Mouse (Mus musculus): ENCODE measurements around the gene Zar1. TPM values are rescaled to one million over a fixed set of nuclear protein-coding genes. Genes with fewer than 3 reads are reported as not detected.
"Not testable (repeated sequence)": the region's sequence is repeated elsewhere in the genome, so short reads cannot be mapped to it uniquely, and the experiment has no call there.

Zar1 gene
- polyA plus RNA-seq, 1 experiment from 2014 or later = not detected

DNA sequence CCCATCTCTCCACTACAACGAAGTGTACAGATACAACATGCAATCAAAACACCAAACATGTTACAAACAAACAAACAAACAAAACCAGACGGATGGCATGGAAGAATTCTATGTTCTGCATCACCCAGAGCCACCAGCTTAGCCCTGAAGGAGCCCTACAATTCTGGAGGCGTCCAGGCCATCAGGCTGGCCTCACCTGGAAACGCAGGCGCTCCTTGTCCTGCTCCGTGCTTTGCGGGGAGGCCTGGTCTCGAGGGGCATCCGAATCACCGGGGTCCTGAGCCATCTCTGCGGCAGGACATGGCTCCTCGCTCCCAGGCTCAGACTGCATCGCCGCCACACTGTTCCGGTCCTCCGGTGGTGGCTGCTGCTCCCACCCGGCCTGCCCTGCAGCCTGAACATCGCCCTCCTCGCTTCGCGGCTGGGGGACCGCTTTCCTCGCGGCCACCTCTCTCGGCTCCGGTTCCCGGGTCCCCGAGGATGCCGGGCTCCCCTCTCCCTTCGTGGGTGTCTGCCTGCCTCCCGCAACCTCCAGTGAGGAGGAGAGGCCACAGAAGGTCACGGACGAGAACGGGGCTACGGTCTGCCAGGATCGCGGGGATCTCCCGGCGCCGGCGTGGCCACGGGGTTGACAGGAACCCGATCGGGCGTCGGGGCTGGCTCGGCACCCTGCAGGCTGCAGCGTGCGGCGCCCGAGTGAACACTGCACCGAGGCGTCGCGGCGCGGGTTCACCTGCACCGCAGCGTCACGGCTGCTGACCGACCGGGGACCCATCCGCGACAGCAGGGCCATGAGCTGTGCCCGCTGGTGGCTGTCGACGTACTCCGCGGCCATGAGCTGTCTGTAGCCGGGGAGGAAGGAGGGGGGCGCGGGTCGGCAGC lies 725 bp downstream of the Zar1 start:
- 5% methylated on average over 57 of the region's 73 CpGs for WGBS
- not testable (repeated sequence) for H3K27ac ChIP-seq (ENCODE audit: low read length); H3K27me3 ChIP-seq (ENCODE audit: control insufficient read depth, insufficient read depth, low read length); H3K4me1 ChIP-seq (ENCODE audit: control insufficient read depth, insufficient read depth, low read length); H3K9me3 ChIP-seq (ENCODE audit: control insufficient read depth, low read depth, low read length); H3K36me3 ChIP-seq (ENCODE audit: control insufficient read depth, insufficient read depth, low read length)
- 0 out of 2 replicates have a peak overlapping the region, but pooled peaks have one; percentile 22 for H3K9ac ChIP-seq (replicated peaks; ENCODE audit: low read depth, low read length)
- peak; percentile 42; the same call in 1 of the 2 replicates for ATAC-seq (ENCODE audit: insufficient number of reproducible peaks, insufficient read depth, low FRiP score, low read depth)
- peak overlapping the region; percentile 36 for H3K4me3 ChIP-seq (ENCODE audit: low read depth, low read length)
- peak overlapping the region; percentile 71 for H3K4me2 ChIP-seq (replicated peaks; ENCODE audit: low read depth, low read length)

GRCm38 (mm10) chr5:72579599-72579998 lies 1.5 kb downstream of the Zar1 start:
- H3K4me2 ChIP-seq (replicated peaks; ENCODE audit: low read depth, low read length); H3K4me3 ChIP-seq (ENCODE audit: low read depth, low read length); H3K4me1 ChIP-seq (ENCODE audit: control insufficient read depth, insufficient read depth, low read length); H3K36me3 ChIP-seq (ENCODE audit: control insufficient read depth, insufficient read depth, low read length); ATAC-seq (ENCODE audit: insufficient number of reproducible peaks, insufficient read depth, low FRiP score, low read depth); H3K9ac ChIP-seq (replicated peaks; ENCODE audit: low read depth, low read length); H3K9me3 ChIP-seq (ENCODE audit: control insufficient read depth, low read depth, low read length); H3K27me3 ChIP-seq (ENCODE audit: control insufficient read depth, insufficient read depth, low read length); H3K27ac ChIP-seq (ENCODE audit: low read length): not testable (repeated sequence)
- WGBS = 56% methylated on average over 10 of the region's 10 CpGs

DNA sequence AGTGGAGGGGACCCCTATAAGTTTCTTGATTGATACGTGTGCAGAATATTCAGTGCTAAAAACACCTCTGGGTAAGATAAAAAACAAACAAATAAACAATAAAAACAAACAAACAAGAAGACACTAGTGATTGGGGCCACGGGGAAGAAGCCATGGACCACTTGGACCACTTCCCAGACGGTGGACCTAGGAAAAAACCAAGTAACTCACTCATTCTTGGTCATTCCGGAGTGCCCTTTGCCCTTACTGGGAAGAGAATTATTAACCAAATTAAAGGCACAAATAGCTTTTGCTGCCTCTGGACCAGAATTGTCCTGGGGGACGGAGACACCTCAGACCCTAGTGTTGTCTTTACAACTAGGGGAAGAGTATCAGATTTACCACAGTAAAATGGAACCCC lies 15.4 kb downstream of the Zar1 start:
- H3K27me3 ChIP-seq (ENCODE audit: control insufficient read depth, insufficient read depth, low read length) = no peaks in the 10 kb centered on the region
- no peaks in the 10 kb centered on the region for H3K4me1 ChIP-seq (ENCODE audit: control insufficient read depth, insufficient read depth, low read length)
- H3K4me3 ChIP-seq (ENCODE audit: low read depth, low read length) = no peak overlapping the region
- no peak for ATAC-seq (ENCODE audit: insufficient number of reproducible peaks, insufficient read depth, low FRiP score, low read depth)
- WGBS = 88% methylated on average over 5 of the region's 5 CpGs
- H3K9me3 ChIP-seq (ENCODE audit: control insufficient read depth, low read depth, low read length) = no peaks in the 10 kb centered on the region
- no peak overlapping the region for H3K9ac ChIP-seq (replicated peaks; ENCODE audit: low read depth, low read length)
- H3K36me3 ChIP-seq (ENCODE audit: control insufficient read depth, insufficient read depth, low read length) = no peaks in the 10 kb centered on the region
- H3K4me2 ChIP-seq (replicated peaks; ENCODE audit: low read depth, low read length) = no peak overlapping the region
- no peak overlapping the region for H3K27ac ChIP-seq (ENCODE audit: low read length)

GRCm38 (mm10) chr5:72563183-72563582 lies 17.9 kb downstream of the Zar1 start:
- not testable (repeated sequence) for H3K4me1 ChIP-seq (ENCODE audit: control insufficient read depth, insufficient read depth, low read length); H3K4me3 ChIP-seq (ENCODE audit: low read depth, low read length); H3K27ac ChIP-seq (ENCODE audit: low read length); H3K9me3 ChIP-seq (ENCODE audit: control insufficient read depth, low read depth, low read length); H3K27me3 ChIP-seq (ENCODE audit: control insufficient read depth, insufficient read depth, low read length); H3K36me3 ChIP-seq (ENCODE audit: control insufficient read depth, insufficient read depth, low read length); ATAC-seq (ENCODE audit: insufficient number of reproducible peaks, insufficient read depth, low FRiP score, low read depth); H3K4me2 ChIP-seq (replicated peaks; ENCODE audit: low read depth, low read length); H3K9ac ChIP-seq (replicated peaks; ENCODE audit: low read depth, low read length)
- 79% methylated on average over 2 of the region's 2 CpGs for WGBS

DNA sequence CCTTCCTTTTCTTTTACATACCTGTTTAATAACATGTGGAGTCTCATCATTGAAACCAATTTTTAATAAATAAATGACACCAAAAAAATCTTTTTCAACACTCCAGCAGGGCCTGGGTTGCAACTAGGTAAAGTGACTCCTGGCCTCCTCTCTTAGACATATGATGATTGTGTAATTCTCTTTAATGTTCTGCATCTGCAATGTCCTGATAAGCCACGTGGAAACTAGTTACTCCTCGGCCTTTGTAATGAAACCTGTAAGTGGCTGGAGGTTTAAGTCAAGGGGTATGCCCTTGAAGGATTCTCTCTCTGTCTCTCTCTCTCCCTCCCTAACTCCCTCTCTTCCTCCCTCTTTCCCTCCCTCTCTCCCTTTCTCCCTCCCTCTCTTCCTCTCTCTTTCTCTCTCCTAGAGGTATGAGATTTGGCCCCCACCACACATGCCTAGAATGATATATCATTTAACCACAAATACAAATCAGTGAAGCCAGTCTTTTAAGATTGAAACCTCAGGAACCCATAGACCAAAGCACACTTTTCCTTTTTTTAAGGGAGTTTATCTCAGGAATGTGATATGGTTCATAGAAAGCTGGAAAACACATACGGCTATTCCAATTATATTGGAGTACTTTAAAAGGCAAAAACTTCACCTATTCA lies 20.0 kb downstream of the Zar1 start:
- Histone ChIP-seq H3K9me3 (ENCODE audit: control insufficient read depth, low read depth, low read length) (no peaks in the 10 kb centered on the region), H3K27ac (ENCODE audit: low read length) (no peak overlapping the region), H3K27me3 (ENCODE audit: control insufficient read depth, insufficient read depth, low read length) (no peaks in the 10 kb centered on the region), H3K4me1 (ENCODE audit: control insufficient read depth, insufficient read depth, low read length) (peaks cover 7% of the 10 kb centered on the region; the same call in 1 of the 2 replicates), H3K9ac (replicated peaks; ENCODE audit: low read depth, low read length) (no peak overlapping the region), H3K36me3 (ENCODE audit: control insufficient read depth, insufficient read depth, low read length) (peaks cover under 1% of the 10 kb centered on the region; the same call in 1 of the 2 replicates), H3K4me2 (replicated peaks; ENCODE audit: low read depth, low read length) (no peak overlapping the region), H3K4me3 (ENCODE audit: low read depth, low read length) (no peak overlapping the region)
- WGBS = 70% methylated on average over 3 of the region's 3 CpGs
- no peak for ATAC-seq (ENCODE audit: insufficient number of reproducible peaks, insufficient read depth, low FRiP score, low read depth)

DNA sequence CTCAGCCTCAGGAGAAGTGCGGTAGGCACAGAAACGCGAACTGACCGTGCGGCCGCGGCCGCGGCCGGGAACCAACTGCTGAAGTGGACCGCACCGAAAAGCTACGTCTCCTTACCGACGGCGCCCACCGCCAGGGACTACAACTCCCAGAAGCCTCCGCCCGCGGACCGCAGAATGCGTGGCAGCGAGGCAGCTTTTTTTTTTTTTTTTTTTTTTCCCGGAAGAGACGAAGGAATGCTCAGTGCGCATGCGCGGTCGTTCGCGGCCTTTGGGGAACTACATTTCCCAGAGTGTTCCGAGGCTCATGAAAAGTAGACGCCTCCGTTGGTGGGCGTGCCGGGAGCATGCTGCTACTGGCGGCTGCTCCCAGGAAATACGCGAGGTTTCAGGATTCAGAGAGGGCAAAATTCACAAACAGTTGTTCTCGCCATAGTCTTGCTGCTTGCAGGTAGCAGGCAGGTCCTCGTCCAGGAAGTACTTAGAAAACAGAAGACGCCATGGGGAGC lies 21.5 kb downstream of the Zar1 start, which contains the start of gene Nfxl1:
Gene Nfxl1, minus strand, starts transcription at position 141 of the 506 bp plus-strand sequence.
- peak; percentile 96 for ATAC-seq (ENCODE audit: insufficient number of reproducible peaks, insufficient read depth, low FRiP score, low read depth)
- under 1% methylated on average over 42 of the region's 42 CpGs for WGBS
- Histone ChIP-seq H3K9me3 (ENCODE audit: control insufficient read depth, low read depth, low read length) (no peaks in the 10 kb centered on the region), H3K9ac (replicated peaks; ENCODE audit: low read depth, low read length) (peak within 1 kb of the TSS; percentile 82), H3K36me3 (ENCODE audit: control insufficient read depth, insufficient read depth, low read length) (peaks cover 2% of the 10 kb centered on the region; the same call in 1 of the 2 replicates), H3K27ac (ENCODE audit: low read length) (peak within 1 kb of the TSS; percentile 56), H3K27me3 (ENCODE audit: control insufficient read depth, insufficient read depth, low read length) (no peaks in the 10 kb centered on the region), H3K4me1 (ENCODE audit: control insufficient read depth, insufficient read depth, low read length) (peaks cover 7% of the 10 kb centered on the region; the same call in 1 of the 2 replicates), H3K4me3 (ENCODE audit: low read depth, low read length) (peak within 1 kb of the TSS; percentile 90), H3K4me2 (replicated peaks; ENCODE audit: low read depth, low read length) (peak within 1 kb of the TSS; percentile 62)

- Histone ChIP-seq H3K27ac (ENCODE audit: low read length) (peak overlapping the region; percentile 56), H3K36me3 (ENCODE audit: control insufficient read depth, insufficient read depth, low read length) (peaks cover 2% of the 10 kb centered on the region; the same call in 1 of the 2 replicates), H3K9me3 (ENCODE audit: control insufficient read depth, low read depth, low read length) (no peaks in the 10 kb centered on the region), H3K27me3 (ENCODE audit: control insufficient read depth, insufficient read depth, low read length) (no peaks in the 10 kb centered on the region), H3K4me1 (ENCODE audit: control insufficient read depth, insufficient read depth, low read length) (peaks cover 7% of the 10 kb centered on the region; the same call in 1 of the 2 replicates), H3K4me2 (replicated peaks; ENCODE audit: low read depth, low read length) (peak overlapping the region; percentile 62), H3K4me3 (ENCODE audit: low read depth, low read length) (peak overlapping the region; percentile 90), H3K9ac (replicated peaks; ENCODE audit: low read depth, low read length) (peak overlapping the region; percentile 82)
- ATAC-seq (ENCODE audit: insufficient number of reproducible peaks, insufficient read depth, low FRiP score, low read depth) = peak; percentile 68
- 1% methylated on average over 57 of the region's 57 CpGs for WGBS
Observed at GRCm38 (mm10) chr5:72558716-72559526, 22.1 kb downstream of the Zar1 start.

- 90% methylated on average over 3 of the region's 3 CpGs for WGBS
- H3K27me3 ChIP-seq (ENCODE audit: control insufficient read depth, insufficient read depth, low read length) = no peaks in the 10 kb centered on the region
Observed at GRCm38 (mm10) chr5:72556245-72556644, 24.8 kb downstream of the Zar1 start.

More at GRCm38 (mm10) chr5:72556245-72556644, 24.8 kb downstream of the Zar1 start:
- Histone ChIP-seq H3K4me3 (ENCODE audit: low read depth, low read length) (no peak overlapping the region), H3K4me1 (ENCODE audit: control insufficient read depth, insufficient read depth, low read length) (peaks cover 7% of the 10 kb centered on the region; the same call in 1 of the 2 replicates), H3K9ac (replicated peaks; ENCODE audit: low read depth, low read length) (no peak overlapping the region), H3K4me2 (replicated peaks; ENCODE audit: low read depth, low read length) (no peak overlapping the region), H3K9me3 (ENCODE audit: control insufficient read depth, low read depth, low read length) (no peaks in the 10 kb centered on the region), H3K36me3 (ENCODE audit: control insufficient read depth, insufficient read depth, low read length) (peaks cover 6% of the 10 kb centered on the region), H3K27ac (ENCODE audit: low read length) (no peak overlapping the region)
- ATAC-seq (ENCODE audit: insufficient number of reproducible peaks, insufficient read depth, low FRiP score, low read depth) = no peak
